Mouse (Mus musculus) hindbrain, embryonic 11.5 days (tissue): ENCODE results near the gene Slc16a6. TPM values are rescaled to one million over a fixed set of nuclear protein-coding genes. Genes with fewer than 3 reads are reported as not detected.

ENCODE experiments used
- ATAC-seq: fragments of 200-750 bp; cut with Nextera tagmentation; 2 replicates; pipeline ENCODE4 v1.8.0; 2017; ENCODE audit warnings: mild to moderate bottlenecking, moderate TSS enrichment, moderate library complexity; ENCODE audit not compliant: low FRiP score
- DNase-seq: peaks from one replicate; pipeline ENCODE4 v3.0.0-alpha.2; 2015; ENCODE audit warnings: low spot score
- H3K27ac ChIP-seq: fragments of 300-500 bp; sonication (generic); 2 replicates; pipeline ENCODE4 v1.5.1; 2014; ENCODE audit warnings: mild to moderate bottlenecking, low read depth, low read length
- H3K27me3 ChIP-seq: fragments of 300-500 bp; sonication (generic); 2 replicates; pipeline ENCODE4 v1.6.1; 2014; ENCODE audit warnings: mild to moderate bottlenecking, low read length, moderate library complexity, mixed read lengths; ENCODE audit not compliant: control insufficient read depth, insufficient read depth
- H3K36me3 ChIP-seq: fragments of 300-500 bp; sonication (generic); 2 replicates; pipeline ENCODE4 v1.6.1; 2014; ENCODE audit warnings: mild to moderate bottlenecking, low read length, moderate library complexity, mixed read lengths; ENCODE audit not compliant: control insufficient read depth, insufficient read depth
- H3K4me1 ChIP-seq: fragments of 300-500 bp; sonication (generic); replicated peaks from 2 replicates; pipeline ENCODE4 v1.6.1; 2014; ENCODE audit warnings: low read length, mixed read lengths; ENCODE audit not compliant: control insufficient read depth, insufficient read depth
- H3K4me2 ChIP-seq: fragments of 300-500 bp; sonication (generic); replicated peaks from 2 replicates; pipeline ENCODE4 v1.6.1; 2014; ENCODE audit warnings: mild to moderate bottlenecking, low read depth, low read length
- H3K4me3 ChIP-seq: fragments of 300-500 bp; sonication (generic); 2 replicates; pipeline ENCODE4 v1.5.1; 2014; ENCODE audit warnings: low read depth, low read length
- H3K9ac ChIP-seq: fragments of 300-500 bp; sonication (generic); 2 replicates; pipeline ENCODE4 v1.6.1; 2014; ENCODE audit warnings: low read depth, low read length
- H3K9me3 ChIP-seq: fragments of 300-500 bp; sonication (generic); 2 replicates; pipeline ENCODE4 v1.6.1; 2016; ENCODE audit warnings: low read length; ENCODE audit not compliant: control insufficient read depth
- WGBS: fragments of 180-500 bp; shearing (Covaris S2); extraction: QIAGEN DNeasy Blood & Tissue Kit; methylation state at CpG from one replicate; pipeline ENCODE4 v1.1.7; 2014; 5-methylcytosine and 5-hydroxymethylcytosine counted together
- polyA plus RNA-seq: library from polyadenylated mRNA; unstranded; fragments of >200 nt; fragmentation: Nextera tagmentation; extraction: Ambion mirVana; gene quantifications from 2 replicates; pipeline ENCODE4 v1.2.1, GENCODE M21; 2014

Slc16a6 gene
- polyA plus RNA-seq, 1 experiment from 2014 or later: 6.0 TPM

- Histone ChIP-seq H3K4me1 (no peaks in the 10 kb centered on the region; the same call in 1 of the 2 replicates), H3K9ac (no peak overlapping the region), H3K27me3 (no peaks in the 10 kb centered on the region), H3K27ac (no peak overlapping the region), H3K36me3 (no peaks in the 10 kb centered on the region), H3K4me3 (no peak overlapping the region), H3K9me3 (no peaks in the 10 kb centered on the region), H3K4me2 (no peak overlapping the region)
- DNase-seq (no peak), ATAC-seq (no peak)
- 45% methylated on average over 16 of the region's 16 CpGs for WGBS
Observed at GRCm38 (mm10) chr11:109419961-109420566, 53.3 kb downstream of the Slc16a6 start.

- no peaks in the 10 kb centered on the region for H3K4me1 ChIP-seq
- WGBS: 55% methylated on average over 4 of the region's 4 CpGs
- H3K27ac ChIP-seq: no peak overlapping the region
- H3K36me3 ChIP-seq: no peaks in the 10 kb centered on the region
- DNase-seq (no peak), ATAC-seq (no peak)
- no peak overlapping the region for H3K4me3 ChIP-seq
- H3K9me3 ChIP-seq: no peaks in the 10 kb centered on the region
- H3K27me3 ChIP-seq: no peaks in the 10 kb centered on the region
- H3K4me2 ChIP-seq: no peak overlapping the region
- H3K9ac ChIP-seq: no peak overlapping the region
Observed at GRCm38 (mm10) chr11:109419461-109419860, 53.9 kb downstream of the Slc16a6 start.

GRCm38 (mm10) chr11:109417472-109418040 is 55.8 kb downstream of the Slc16a6 start:
- WGBS: 94% methylated on average over 9 of the region's 9 CpGs
- no peak overlapping the region for H3K9ac ChIP-seq

GRCm38 (mm10) chr11:109416709-109417420 is 56.5 kb downstream of the Slc16a6 start:
- no peak overlapping the region for H3K27ac ChIP-seq
- H3K36me3 ChIP-seq: no peaks in the 10 kb centered on the region
- no peak for DNase-seq
- H3K4me2 ChIP-seq: no peak overlapping the region
- no peaks in the 10 kb centered on the region for H3K27me3 ChIP-seq
- no peak overlapping the region for H3K9ac ChIP-seq
- ATAC-seq: no peak
- no peak overlapping the region for H3K4me3 ChIP-seq
- H3K4me1 ChIP-seq: no peaks in the 10 kb centered on the region
- no peaks in the 10 kb centered on the region for H3K9me3 ChIP-seq
- WGBS: 90% methylated on average over 8 of the region's 8 CpGs

More at GRCm38 (mm10) chr11:109417472-109418040, 55.8 kb downstream of the Slc16a6 start:
- DNase-seq (no peak), ATAC-seq (no peak)
- Histone ChIP-seq H3K27ac (no peak overlapping the region), H3K27me3 (no peaks in the 10 kb centered on the region), H3K4me3 (no peak overlapping the region), H3K36me3 (no peaks in the 10 kb centered on the region), H3K4me2 (no peak overlapping the region), H3K4me1 (no peaks in the 10 kb centered on the region), H3K9me3 (no peaks in the 10 kb centered on the region)

GRCm38 (mm10) chr11:109414802-109415201 is 58.6 kb downstream of the Slc16a6 start:
- Histone ChIP-seq H3K4me2 (no peak overlapping the region), H3K27me3 (no peaks in the 10 kb centered on the region), H3K4me3 (no peak overlapping the region), H3K9ac (no peak overlapping the region), H3K9me3 (no peaks in the 10 kb centered on the region), H3K27ac (no peak overlapping the region), H3K4me1 (no peaks in the 10 kb centered on the region), H3K36me3 (no peaks in the 10 kb centered on the region)
- ATAC-seq: no peak
- DNase-seq: no peak
- 88% methylated on average over 5 of the region's 5 CpGs for WGBS

GRCm38 (mm10) chr11:109413617-109414016 is 59.8 kb downstream of the Slc16a6 start, which contains the start of gene 9930022D16Rik:
Gene 9930022D16Rik (plus strand): TSS chr11:109413917.
- H3K27ac ChIP-seq: no peak within 1 kb of the TSS
- H3K36me3 ChIP-seq: no peaks in the 10 kb centered on the region
- WGBS: 89% methylated on average over 6 of the region's 6 CpGs

GRCm38 (mm10) chr11:109410197-109410980 is 63.0 kb downstream of the Slc16a6 start:
- ATAC-seq (no peak), DNase-seq (no peak)
- Histone ChIP-seq H3K27me3 (no peaks in the 10 kb centered on the region), H3K4me2 (no peak overlapping the region), H3K9ac (no peak overlapping the region), H3K4me1 (no peaks in the 10 kb centered on the region), H3K9me3 (no peaks in the 10 kb centered on the region), H3K27ac (no peak overlapping the region), H3K4me3 (no peak overlapping the region), H3K36me3 (no peaks in the 10 kb centered on the region)
- WGBS: 90% methylated on average over 15 of the region's 15 CpGs

More at GRCm38 (mm10) chr11:109413617-109414016, 59.8 kb downstream of the Slc16a6 start, which contains the start of gene 9930022D16Rik:
- no peaks in the 10 kb centered on the region for H3K9me3 ChIP-seq
- DNase-seq (no peak), ATAC-seq (no peak)
- H3K9ac ChIP-seq: no peak within 1 kb of the TSS
- H3K4me2 ChIP-seq: no peak within 1 kb of the TSS
- no peaks in the 10 kb centered on the region for H3K4me1 ChIP-seq
- H3K27me3 ChIP-seq: no peaks in the 10 kb centered on the region
- no peak within 1 kb of the TSS for H3K4me3 ChIP-seq

- no peak overlapping the region for H3K4me3 ChIP-seq
- no peaks in the 10 kb centered on the region for H3K36me3 ChIP-seq
- DNase-seq: no peak
- WGBS: 78% methylated on average over 5 of the region's 5 CpGs
- H3K27me3 ChIP-seq: no peaks in the 10 kb centered on the region
- H3K9ac ChIP-seq: no peak overlapping the region
- H3K4me1 ChIP-seq: no peaks in the 10 kb centered on the region
- no peak overlapping the region for H3K27ac ChIP-seq
- no peak overlapping the region for H3K4me2 ChIP-seq
- no peak for ATAC-seq
- H3K9me3 ChIP-seq: no peaks in the 10 kb centered on the region
Observed at GRCm38 (mm10) chr11:109406431-109406830, 67.0 kb downstream of the Slc16a6 start.
